Mouse (Mus musculus) liver, postnatal 0 days (tissue): ENCODE data around the gene Fchsd2.

Experiments used
- CTCF ChIP-seq: sonication (generic); IDR thresholded peaks from 2 replicates; pipeline ENCODE4 v1.5.1; 2016; ENCODE audit warnings: antibody characterized with exemption, low read depth
- EP300 ChIP-seq: IDR thresholded peaks from 2 replicates; pipeline ENCODE4 v1.6.1; 2016; ENCODE audit warnings: antibody characterized with exemption, low read depth, mild to moderate bottlenecking

DNA sequence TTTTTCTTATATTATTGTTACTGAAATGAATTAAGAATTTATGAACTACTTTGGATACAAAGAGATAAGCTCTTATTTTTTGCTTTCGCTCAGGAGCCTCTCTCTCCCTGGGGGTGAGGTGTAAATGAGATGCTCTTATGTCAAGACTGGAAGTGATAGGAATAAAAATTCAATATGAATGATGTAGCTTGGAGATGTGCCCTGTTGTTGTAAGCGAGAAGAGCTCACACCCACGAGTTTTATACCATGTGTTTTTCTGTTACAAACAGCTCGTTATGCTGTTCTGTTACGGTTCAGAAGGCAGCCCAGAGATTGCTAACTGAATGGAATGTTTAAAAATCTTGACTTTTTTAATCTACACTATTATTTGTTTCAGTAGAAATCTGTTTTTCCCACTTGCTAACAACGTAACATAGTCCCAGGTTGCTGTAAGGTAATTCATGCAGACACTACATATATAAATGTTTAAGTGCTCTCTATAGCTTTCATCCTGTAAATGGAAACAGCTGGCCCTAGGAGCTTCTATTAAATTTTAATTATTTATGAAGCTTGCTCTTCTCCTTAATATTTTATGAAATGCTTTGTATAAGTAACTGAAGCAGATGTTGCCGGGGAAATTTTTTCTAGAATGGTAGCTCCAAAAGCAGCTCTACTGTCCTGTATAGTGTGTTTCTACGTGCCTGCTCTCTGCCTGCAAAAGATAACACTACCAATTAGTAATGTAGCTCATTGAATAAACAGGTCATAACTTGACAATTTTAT is 144.2 kb downstream of the Fchsd2 start:
- TF ChIP-seq EP300 (no peak), CTCF (no peak)
